Mouse (Mus musculus) thymus, adult 18-20 months (tissue): Measurements from ENCODE around the gene Pde8a.
"Not testable (repeated sequence)": the region's sequence is repeated elsewhere in the genome, so short reads cannot be mapped to it uniquely, and the experiment has no call there.

Source experiments
- DNase-seq, 2 experiments: peaks; one replicate each; pipeline ENCODE4 v3.0.0; 2022; ENCODE audit warnings: mixed read lengths in 2 of 2

Pde8a gene

DNA sequence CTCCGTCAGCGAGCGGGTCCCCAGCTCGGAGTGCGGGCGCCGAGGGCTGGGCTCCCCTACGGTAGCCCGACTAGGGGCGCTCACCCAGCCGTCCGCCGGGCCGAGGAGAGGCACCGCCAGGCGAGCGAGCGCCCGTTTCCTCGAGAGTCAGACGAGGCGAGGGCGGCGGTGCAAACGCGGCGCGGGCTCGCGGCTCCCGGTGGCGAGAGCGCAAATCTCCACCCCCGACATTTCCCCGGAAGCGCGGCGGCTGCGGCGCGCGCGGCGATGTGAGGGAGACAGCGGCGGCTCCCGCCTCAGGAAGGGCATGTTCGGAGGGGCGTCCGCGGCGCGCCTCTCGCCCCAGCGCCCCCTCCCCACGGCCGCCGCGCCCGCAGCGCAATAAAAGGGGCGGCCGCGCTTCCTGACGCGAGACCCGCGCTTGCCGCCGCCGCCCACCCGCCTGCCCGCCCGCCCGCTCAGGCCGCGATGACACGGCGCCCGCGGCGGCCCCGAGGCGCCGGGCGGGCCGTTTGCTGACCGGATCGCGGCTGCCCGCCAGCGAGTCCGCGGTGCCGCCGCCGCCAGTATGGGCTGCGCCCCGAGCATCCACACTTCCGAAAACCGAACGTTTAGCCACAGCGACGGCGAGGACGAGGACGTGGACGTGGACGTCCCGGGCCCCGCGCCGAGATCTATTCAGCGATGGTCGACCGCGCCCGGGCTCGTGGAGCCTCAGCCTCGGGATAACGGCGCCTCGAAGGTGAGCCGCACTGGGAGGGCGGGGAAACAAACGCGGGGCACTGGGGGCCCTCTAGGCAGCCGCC lies at the start of gene Pde8a:
TSS of gene Pde8a (plus strand) at position 250 of the 806 bp plus-strand sequence.
- peak; percentile 6 to 14 for DNase-seq

- DNase-seq: no peak
These were observed 49.0 kb upstream of the Pde8a start for GRCm38 (mm10) chr7:81164411-81164810.

- DNase-seq: no peak
These were observed 46.3 kb upstream of the Pde8a start for GRCm38 (mm10) chr7:81167124-81167523.

DNA sequence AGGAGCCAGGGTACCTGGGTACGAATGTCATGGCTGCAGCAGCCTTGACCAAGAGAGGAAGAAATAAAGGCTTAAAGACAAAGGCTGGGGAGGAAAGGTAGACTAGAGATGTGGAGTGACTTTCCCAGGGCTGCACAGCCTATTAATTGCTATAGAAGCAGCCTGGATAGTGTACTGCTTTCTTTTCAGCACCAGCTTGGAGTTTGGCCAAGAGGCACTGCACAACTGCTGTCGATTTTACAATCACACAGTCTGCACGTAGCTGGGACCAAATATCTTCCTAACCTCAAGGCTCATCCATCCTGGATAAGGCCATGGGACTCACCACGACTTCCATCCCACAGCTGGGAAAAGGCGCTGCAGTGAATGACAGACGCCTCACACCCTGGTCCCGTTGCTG lies 44.0 kb upstream of the Pde8a start:
- no peak for DNase-seq

- DNase-seq: no peak
These were observed 39.5 kb upstream of the Pde8a start for GRCm38 (mm10) chr7:81173931-81174330.

DNA sequence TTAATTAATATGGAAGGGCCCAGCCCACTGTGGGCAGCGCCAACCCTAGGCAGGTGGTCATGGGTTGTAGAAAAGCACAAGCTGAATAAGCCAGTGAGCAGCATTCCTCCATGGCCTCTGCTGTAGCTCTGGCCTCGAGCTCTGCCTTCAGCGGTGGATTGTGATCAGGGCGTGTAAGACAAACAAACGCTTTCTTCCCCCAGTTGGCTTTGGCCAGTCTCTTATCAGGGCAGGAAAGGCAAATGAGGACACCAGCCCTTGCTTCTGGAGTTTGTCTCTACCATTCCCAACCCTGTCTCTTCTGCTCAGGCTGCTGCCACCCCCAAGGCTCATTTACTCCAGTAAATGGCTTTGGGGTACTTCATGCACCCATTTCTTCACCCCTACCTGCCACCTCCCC lies 38.7 kb upstream of the Pde8a start:
- DNase-seq: no peak

- DNase-seq: no peak
These were observed 37.1 kb upstream of the Pde8a start for GRCm38 (mm10) chr7:81176187-81176769.

DNA sequence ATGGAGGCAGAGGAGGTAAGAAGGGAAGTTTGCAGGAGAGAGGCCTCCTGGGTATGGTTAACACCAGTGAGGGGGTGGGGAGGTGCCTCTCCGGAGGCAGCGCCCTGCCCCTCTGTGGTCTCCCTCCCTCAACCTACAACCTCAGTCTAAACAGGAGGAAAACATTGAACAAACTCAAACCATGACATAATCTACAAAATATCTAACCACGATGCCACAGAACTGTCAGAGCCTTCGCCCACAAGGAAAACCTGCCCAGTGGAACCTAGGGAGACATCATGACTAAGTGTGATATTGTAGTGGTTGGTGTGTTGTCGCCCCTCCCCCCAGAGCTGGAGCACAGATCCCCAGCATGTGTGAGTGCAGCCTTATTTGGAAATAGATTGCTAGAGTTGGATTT lies 33.9 kb upstream of the Pde8a start:
- no peak for DNase-seq

GRCm38 (mm10) chr7:81182492-81183175 lies 30.8 kb upstream of the Pde8a start:
- DNase-seq: no peak

DNA sequence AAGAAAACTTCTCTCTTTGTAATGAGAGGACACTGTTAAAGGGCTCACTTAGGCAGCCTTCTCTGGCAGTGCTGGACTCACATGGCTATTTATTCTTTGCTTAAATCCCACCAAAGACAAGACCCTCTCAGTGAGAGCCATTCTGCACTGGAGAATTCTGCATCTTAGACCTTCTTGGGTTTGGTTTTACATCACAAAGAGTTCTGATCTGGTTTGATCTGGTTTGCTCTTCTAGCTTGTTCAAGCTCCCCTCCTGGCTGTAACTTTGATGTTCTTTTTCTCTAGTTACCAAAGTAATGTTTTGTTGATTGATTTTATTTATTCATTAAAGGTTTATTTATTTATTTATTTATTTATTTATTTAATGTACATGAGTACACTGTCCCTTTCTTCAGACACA lies 30.2 kb upstream of the Pde8a start:
- DNase-seq: no peak

DNA sequence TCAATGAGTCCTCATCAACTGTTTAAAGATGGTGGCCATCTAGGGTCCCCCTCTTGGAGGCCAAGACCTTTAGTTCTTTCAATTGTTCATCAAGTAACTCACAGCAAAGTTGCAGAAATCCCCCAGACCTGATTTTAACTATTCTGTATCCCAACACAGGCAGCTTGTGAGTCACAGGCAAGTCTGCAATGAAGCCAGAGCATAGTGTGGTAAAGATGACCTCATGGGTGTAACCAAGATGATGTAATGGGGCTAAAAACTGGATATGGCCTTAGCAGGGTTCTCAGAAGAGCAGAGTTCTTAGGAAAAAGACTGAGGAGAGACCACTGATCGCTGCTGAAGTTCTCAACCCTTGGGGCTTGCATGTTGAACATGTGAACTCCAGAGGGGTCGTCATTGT lies 29.3 kb upstream of the Pde8a start:
- DNase-seq: no peak

- no peak for DNase-seq
These were observed 28.7 kb upstream of the Pde8a start for GRCm38 (mm10) chr7:81184651-81185050.

- DNase-seq: not testable (repeated sequence)
These were observed 27.4 kb upstream of the Pde8a start for GRCm38 (mm10) chr7:81186036-81186435.

DNA sequence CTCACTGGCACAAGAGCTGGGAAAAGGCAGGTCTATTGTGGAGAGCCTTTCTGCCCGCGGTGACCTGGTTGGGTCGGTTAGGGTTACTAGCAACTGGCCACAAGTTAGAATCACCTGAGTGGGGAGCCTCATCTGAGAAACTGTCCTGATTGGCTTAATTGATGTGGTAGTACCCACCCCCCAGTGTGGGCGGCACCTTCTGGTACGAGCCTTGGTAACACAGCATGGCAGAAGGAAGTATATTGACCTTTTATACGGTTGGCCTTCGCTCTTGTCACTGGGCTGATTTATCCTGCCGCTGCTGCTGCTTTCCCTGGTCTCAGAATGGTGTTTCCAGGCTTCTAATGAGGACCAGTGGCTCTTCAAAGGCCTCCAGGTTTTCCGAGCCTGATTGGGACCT lies 24.2 kb upstream of the Pde8a start:
- no peak for DNase-seq

GRCm38 (mm10) chr7:81195509-81195908 lies 17.9 kb upstream of the Pde8a start:
- DNase-seq: no peak

- no peak for DNase-seq
These were observed 16.6 kb upstream of the Pde8a start for GRCm38 (mm10) chr7:81196796-81197195.

- DNase-seq: no peak
These were observed 14.9 kb upstream of the Pde8a start for GRCm38 (mm10) chr7:81198538-81198937.

DNA sequence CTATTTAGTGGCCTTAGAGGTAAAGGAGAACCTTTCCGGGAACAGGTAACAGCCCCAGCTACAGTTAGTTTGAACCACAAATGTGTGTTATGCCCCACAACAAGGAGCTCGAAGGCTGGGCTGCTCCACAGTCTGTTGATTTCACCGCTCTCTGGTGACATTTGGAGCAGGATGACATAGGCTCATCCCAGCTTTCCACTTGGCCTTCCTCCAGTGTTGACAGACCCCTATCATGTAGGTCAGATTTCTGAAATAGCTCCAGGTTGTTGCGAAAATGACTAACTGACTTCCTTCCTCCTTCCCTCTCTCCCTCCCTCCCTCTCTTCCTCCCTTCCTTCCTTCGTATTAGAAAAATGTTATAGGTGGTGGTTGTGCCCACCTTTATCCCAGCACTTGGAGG lies 14.3 kb upstream of the Pde8a start:
- no peak for DNase-seq

DNA sequence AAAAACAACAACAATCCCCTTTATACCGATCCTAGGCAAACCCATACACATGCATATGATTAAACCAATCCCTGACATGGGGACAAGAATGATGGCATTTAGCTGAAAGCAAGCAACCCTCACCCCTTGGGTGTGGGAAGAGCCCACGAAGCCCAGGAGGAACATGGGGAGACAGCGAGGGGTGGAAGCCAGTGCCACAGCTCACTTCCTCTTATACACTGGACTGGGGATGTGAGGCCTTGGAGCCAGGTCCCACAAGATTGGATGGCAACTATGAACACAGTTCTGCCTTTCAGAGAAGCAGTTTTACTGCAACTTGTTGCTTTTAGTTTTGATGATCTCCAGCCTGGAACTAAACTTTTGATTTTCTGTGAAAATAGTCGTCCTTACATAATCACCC lies 13.6 kb upstream of the Pde8a start:
- no peak for DNase-seq

- DNase-seq: no peak
These were observed 11.0 kb upstream of the Pde8a start for GRCm38 (mm10) chr7:81202389-81202788.

DNA sequence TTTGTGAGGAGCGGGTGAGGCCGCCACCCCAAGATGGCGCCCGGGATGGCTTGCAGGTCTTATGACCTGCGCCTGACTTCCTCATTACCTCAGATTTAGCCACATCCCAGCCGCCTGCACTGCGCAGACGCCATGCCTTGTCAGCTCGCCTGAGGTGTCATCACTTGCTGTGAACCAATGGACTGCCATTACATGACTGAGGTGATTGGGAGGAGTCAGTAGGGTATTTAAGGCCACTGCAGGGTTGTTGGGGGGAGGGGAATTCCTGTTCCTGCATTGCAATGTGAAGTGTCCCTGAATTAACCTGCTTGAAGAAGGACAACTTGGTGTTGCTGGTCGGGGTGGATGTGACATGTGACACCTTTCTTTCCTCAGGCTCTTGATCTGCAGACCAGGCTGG lies 9.8 kb upstream of the Pde8a start:
- not testable (repeated sequence) for DNase-seq

DNA sequence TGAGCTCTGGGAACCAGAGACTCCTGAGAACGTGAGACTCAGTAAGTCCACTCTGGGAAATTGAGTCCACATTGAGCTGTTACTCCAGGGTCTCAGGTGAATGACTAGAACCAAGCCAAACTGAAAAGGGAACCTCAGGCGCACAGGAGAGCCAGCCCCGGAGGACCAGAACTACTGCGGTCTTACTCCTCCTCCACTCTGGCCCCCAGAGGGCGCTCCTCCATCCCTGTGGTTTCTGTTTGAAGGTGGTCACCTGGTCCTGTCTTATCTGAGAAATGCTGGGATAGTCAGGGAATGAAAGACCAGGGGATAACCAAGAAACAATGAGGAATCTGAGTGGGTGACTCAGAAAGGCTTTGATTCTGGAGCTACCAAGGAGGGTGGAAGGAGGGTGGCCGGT lies 4.5 kb upstream of the Pde8a start:
- peak; percentile 23 for DNase-seq

GRCm38 (mm10) chr7:81209979-81210685 lies 3.3 kb upstream of the Pde8a start:
- no peak for DNase-seq
